Mouse (Mus musculus) midbrain, postnatal 0 days (tissue): ENCODE results near the gene Atp5f1. TPM values are rescaled to one million over a fixed set of nuclear protein-coding genes. Genes with fewer than 3 reads are reported as not detected.
"Not testable (repeated sequence)": the region's sequence is repeated elsewhere in the genome, so short reads cannot be mapped to it uniquely, and the experiment has no call there.

Experiments used
- ATAC-seq: fragments of 200-750 bp; cut with Nextera tagmentation; 2 replicates; pipeline ENCODE4 v1.8.0; 2017; ENCODE audit warnings: moderate number of reproducible peaks, mild to moderate bottlenecking, moderate TSS enrichment, moderate library complexity; ENCODE audit not compliant: low FRiP score
- DNase-seq: peaks from one replicate; pipeline ENCODE4 v3.0.0-alpha.2; 2015; ENCODE audit warnings: low spot score
- H3K27ac ChIP-seq: fragments of 300-500 bp; sonication (generic); 2 replicates; pipeline ENCODE4 v1.5.1; 2014; ENCODE audit warnings: low read depth, mild to moderate bottlenecking, low read length, mixed read lengths
- H3K27me3 ChIP-seq: fragments of 300-500 bp; sonication (generic); 2 replicates; pipeline ENCODE4 v1.6.1; 2014; ENCODE audit warnings: low read length, control low read depth, mixed read lengths; ENCODE audit not compliant: insufficient read depth
- H3K36me3 ChIP-seq: fragments of 300-500 bp; sonication (generic); 2 replicates; pipeline ENCODE4 v1.6.1; 2014; ENCODE audit warnings: low read length, control low read depth, mixed read lengths; ENCODE audit not compliant: insufficient read depth
- H3K4me1 ChIP-seq: fragments of 300-500 bp; sonication (generic); 2 replicates; pipeline ENCODE4 v1.6.1; 2014; ENCODE audit warnings: mild to moderate bottlenecking, control low read depth, antibody characterized with exemption, low read length, mixed read lengths; ENCODE audit not compliant: insufficient read depth
- H3K4me2 ChIP-seq: fragments of 300-500 bp; sonication (generic); 2 replicates; pipeline ENCODE4 v1.6.1; 2014; ENCODE audit warnings: low read depth, mild to moderate bottlenecking, low read length, mixed read lengths; ENCODE audit not compliant: poor library complexity, severe bottlenecking
- H3K4me3 ChIP-seq: fragments of 300-500 bp; sonication (generic); 2 replicates; pipeline ENCODE4 v1.5.1; 2014; ENCODE audit warnings: low read depth, mild to moderate bottlenecking, low read length, moderate library complexity
- H3K9ac ChIP-seq: fragments of 300-500 bp; sonication (generic); replicated peaks from 2 replicates; pipeline ENCODE4 v1.6.1; 2014; ENCODE audit warnings: mild to moderate bottlenecking, low read length, moderate library complexity, mixed read lengths; ENCODE audit not compliant: poor library complexity, severe bottlenecking
- H3K9me3 ChIP-seq: fragments of 300-500 bp; sonication (generic); 2 replicates; pipeline ENCODE4 v1.6.1; 2016; ENCODE audit warnings: low read length, control low read depth
- CTCF ChIP-seq: IDR thresholded peaks from 2 replicates; pipeline ENCODE4 v1.5.1; 2016; ENCODE audit warnings: antibody characterized with exemption, mild to moderate bottlenecking
- WGBS: fragments of 180-500 bp; shearing (Covaris S2); extraction: QIAGEN DNeasy Blood & Tissue Kit; methylation state at CpG from one replicate; pipeline ENCODE4 v1.1.7; 2014; 5-methylcytosine and 5-hydroxymethylcytosine counted together
- polyA plus RNA-seq: library from polyadenylated mRNA; unstranded; fragments of >200 nt; fragmentation: Nextera tagmentation; extraction: Ambion mirVana; gene quantifications from 2 replicates; pipeline ENCODE4 v1.2.1, GENCODE M21; 2015
- total RNA-seq: library from RNA; depleted of rRNA; stranded (reverse); fragments of >200 nt; gene quantifications from 2 replicates; pipeline ENCODE4 v1.2.3, GENCODE M21; 2014

Atp5f1 gene
- total and polyA plus RNA-seq, 2 experiments from 2014 or later: 239 to 539 TPM

- Histone ChIP-seq H3K36me3 (no peaks in the 10 kb centered on the region), H3K27ac (no peak overlapping the region), H3K4me3 (no peak overlapping the region), H3K9me3 (no peaks in the 10 kb centered on the region), H3K27me3 (no peaks in the 10 kb centered on the region), H3K9ac (no peak overlapping the region), H3K4me1 (no peaks in the 10 kb centered on the region), H3K4me2 (no peak overlapping the region)
- 92% methylated on average over 3 of the region's 3 CpGs for WGBS
- no peak for DNase-seq
- no peak for TF ChIP-seq CTCF
- no peak for ATAC-seq
These were observed 31.7 kb downstream of the Atp5f1 start for GRCm38 (mm10) chr3:105928195-105928569.

GRCm38 (mm10) chr3:105927561-105928194, 32.2 kb downstream of the Atp5f1 start:
- no peaks in the 10 kb centered on the region for H3K9me3 ChIP-seq
- no peaks in the 10 kb centered on the region for H3K36me3 ChIP-seq
- H3K27me3 ChIP-seq: no peaks in the 10 kb centered on the region
- H3K9ac ChIP-seq: no peak overlapping the region
- DNase-seq: no peak
- no peak overlapping the region for H3K4me3 ChIP-seq
- no peak for TF ChIP-seq CTCF
- no peak for ATAC-seq
- H3K27ac ChIP-seq: no peak overlapping the region
- 89% methylated on average over 7 of the region's 7 CpGs for WGBS
- H3K4me1 ChIP-seq: no peaks in the 10 kb centered on the region
- H3K4me2 ChIP-seq: no peak overlapping the region

GRCm38 (mm10) chr3:105924616-105925015, 35.3 kb downstream of the Atp5f1 start:
- ATAC-seq (no peak), DNase-seq (no peak)
- TF ChIP-seq CTCF: no peak
- Histone ChIP-seq H3K4me2 (no peak overlapping the region), H3K4me3 (no peak overlapping the region), H3K27ac (no peak overlapping the region), H3K4me1 (no peaks in the 10 kb centered on the region), H3K27me3 (no peaks in the 10 kb centered on the region), H3K9me3 (no peaks in the 10 kb centered on the region), H3K9ac (no peak overlapping the region), H3K36me3 (no peaks in the 10 kb centered on the region)
- WGBS: 89% methylated on average over 9 of the region's 9 CpGs

GRCm38 (mm10) chr3:105921959-105922358, 37.9 kb downstream of the Atp5f1 start:
- no peak for TF ChIP-seq CTCF
- WGBS: 79% methylated on average over 2 of the region's 2 CpGs

GRCm38 (mm10) chr3:105920743-105921142, 39.2 kb downstream of the Atp5f1 start:
- not testable (repeated sequence) for H3K9ac ChIP-seq, H3K4me3 ChIP-seq, ATAC-seq, H3K4me2 ChIP-seq, H3K4me1 ChIP-seq, DNase-seq, H3K36me3 ChIP-seq, H3K27ac ChIP-seq, H3K27me3 ChIP-seq, H3K9me3 ChIP-seq

More at GRCm38 (mm10) chr3:105921959-105922358, 37.9 kb downstream of the Atp5f1 start:
- no peak for DNase-seq
- no peak overlapping the region for H3K9ac ChIP-seq
- H3K27me3 ChIP-seq: no peaks in the 10 kb centered on the region
- H3K4me2 ChIP-seq: no peak overlapping the region
- no peak overlapping the region for H3K4me3 ChIP-seq
- H3K9me3 ChIP-seq: no peaks in the 10 kb centered on the region
- no peaks in the 10 kb centered on the region for H3K36me3 ChIP-seq
- no peaks in the 10 kb centered on the region for H3K4me1 ChIP-seq
- no peak for ATAC-seq
- no peak overlapping the region for H3K27ac ChIP-seq

GRCm38 (mm10) chr3:105918355-105918745, 41.5 kb downstream of the Atp5f1 start:
- Histone ChIP-seq H3K36me3 (no peaks in the 10 kb centered on the region), H3K9ac (no peak overlapping the region), H3K4me2 (no peak overlapping the region), H3K27me3 (no peaks in the 10 kb centered on the region), H3K27ac (no peak overlapping the region), H3K4me3 (no peak overlapping the region), H3K4me1 (no peaks in the 10 kb centered on the region), H3K9me3 (no peaks in the 10 kb centered on the region)
- TF ChIP-seq CTCF: no peak
- 85% methylated on average over 3 of the region's 3 CpGs for WGBS
- DNase-seq (no peak), ATAC-seq (no peak)
